Mouse (Mus musculus): Measurements from ENCODE around the gene Eif4a3. TPM values are rescaled to one million over a fixed set of nuclear protein-coding genes. Genes with fewer than 3 reads are reported as not detected.
"Not testable (repeated sequence)": the region's sequence is repeated elsewhere in the genome, so short reads cannot be mapped to it uniquely, and the experiment has no call there.

The Eif4a3 gene
- polyA plus RNA-seq, 1 experiment from 2014 or later = 335 TPM

GRCm38 (mm10) chr11:119273186-119273930 lies 26.5 kb downstream of the Eif4a3 start:
- Histone ChIP-seq H3K4me1 (ENCODE audit: control insufficient read depth, insufficient read depth, low read length) (peaks cover 6% of the 10 kb centered on the region), H3K27ac (ENCODE audit: low read length) (no peak overlapping the region), H3K27me3 (replicated peaks; ENCODE audit: control insufficient read depth, insufficient read depth, low read length) (no peaks in the 10 kb centered on the region), H3K9me3 (ENCODE audit: control insufficient read depth, low read length) (no peaks in the 10 kb centered on the region), H3K4me3 (ENCODE audit: low read length) (no peak overlapping the region), H3K9ac (ENCODE audit: low read depth, low read length) (no peak overlapping the region), H3K36me3 (ENCODE audit: control insufficient read depth, insufficient read depth, low read length) (peaks cover 16% of the 10 kb centered on the region), H3K4me2 (ENCODE audit: low read depth, low read length) (no peak overlapping the region)
- 85% methylated on average over 8 of the region's 8 CpGs for WGBS
- ATAC-seq = no peak

- not testable (repeated sequence) for H3K9me3 ChIP-seq (ENCODE audit: control insufficient read depth, low read length); ATAC-seq; H3K9ac ChIP-seq (ENCODE audit: low read depth, low read length); H3K27ac ChIP-seq (ENCODE audit: low read length); H3K4me3 ChIP-seq (ENCODE audit: low read length); H3K4me2 ChIP-seq (ENCODE audit: low read depth, low read length); H3K27me3 ChIP-seq (replicated peaks; ENCODE audit: control insufficient read depth, insufficient read depth, low read length)
- 64% methylated on average over 3 of the region's 3 CpGs for WGBS
- H3K4me1 ChIP-seq (ENCODE audit: control insufficient read depth, insufficient read depth, low read length) = peaks cover 11% of the 10 kb centered on the region
- peaks cover 16% of the 10 kb centered on the region for H3K36me3 ChIP-seq (ENCODE audit: control insufficient read depth, insufficient read depth, low read length)
Observed at GRCm38 (mm10) chr11:119272492-119272891, 27.4 kb downstream of the Eif4a3 start.

DNA sequence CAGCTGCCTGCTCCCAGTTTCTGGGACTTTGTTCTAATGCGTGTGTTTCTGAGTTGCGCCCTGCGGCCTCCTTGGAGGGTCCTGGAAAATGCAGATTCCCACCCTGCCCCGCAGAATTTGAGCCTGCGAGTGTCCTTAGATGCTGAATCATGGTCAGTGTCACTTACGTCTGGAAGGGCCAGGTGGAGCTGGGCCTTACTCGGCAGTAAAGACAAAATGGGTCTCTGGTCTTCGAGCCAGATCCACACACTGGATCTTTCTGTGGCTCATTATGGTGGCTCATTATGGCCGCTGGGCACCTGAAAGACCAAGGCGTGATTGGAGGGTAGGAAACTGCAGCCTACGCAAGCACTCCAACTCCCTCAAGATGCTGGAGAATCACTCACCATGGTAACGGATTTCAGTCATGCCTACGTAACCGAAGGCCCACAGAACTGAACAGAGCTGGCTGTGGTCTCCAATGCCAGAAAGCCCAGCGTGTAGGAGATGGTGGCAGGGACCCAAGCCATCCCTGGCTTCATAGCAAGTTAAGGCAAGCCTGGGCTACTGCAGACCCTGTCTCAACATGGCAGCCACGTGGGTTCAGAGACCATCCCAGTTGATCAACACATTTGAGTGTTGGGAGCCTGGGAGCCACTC lies 31.2 kb downstream of the Eif4a3 start:
- H3K4me2 ChIP-seq (ENCODE audit: low read depth, low read length) = peak overlapping the region; percentile 97
- peak overlapping the region; percentile 41; the same call in 1 of the 2 replicates for H3K27ac ChIP-seq (ENCODE audit: low read length)
- peak overlapping the region; percentile 85 for H3K4me3 ChIP-seq (ENCODE audit: low read length)
- WGBS = 76% methylated on average over 16 of the region's 16 CpGs
- H3K4me1 ChIP-seq (ENCODE audit: control insufficient read depth, insufficient read depth, low read length) = peaks cover 17% of the 10 kb centered on the region
- no peak for ATAC-seq
- 0 out of 2 replicates have a peak, but pooled peaks cover 2% of the 10 kb centered on the region for H3K36me3 ChIP-seq (ENCODE audit: control insufficient read depth, insufficient read depth, low read length)
- peak overlapping the region; percentile 87 for H3K9ac ChIP-seq (ENCODE audit: low read depth, low read length)
- no peaks in the 10 kb centered on the region for H3K27me3 ChIP-seq (replicated peaks; ENCODE audit: control insufficient read depth, insufficient read depth, low read length)
- no peaks in the 10 kb centered on the region for H3K9me3 ChIP-seq (ENCODE audit: control insufficient read depth, low read length)

GRCm38 (mm10) chr11:119267768-119268556 lies 31.9 kb downstream of the Eif4a3 start, which contains the start of gene Gaa:
Gene Gaa, plus strand, starts transcription at chr11:119267887.
- no peaks in the 10 kb centered on the region for H3K9me3 ChIP-seq (ENCODE audit: control insufficient read depth, low read length)
- peak within 1 kb of the TSS; percentile 85 for H3K4me3 ChIP-seq (ENCODE audit: low read length)
- peak within 1 kb of the TSS; percentile 97 for H3K4me2 ChIP-seq (ENCODE audit: low read depth, low read length)
- no peaks in the 10 kb centered on the region for H3K27me3 ChIP-seq (replicated peaks; ENCODE audit: control insufficient read depth, insufficient read depth, low read length)
- peak within 1 kb of the TSS; percentile 87 for H3K9ac ChIP-seq (ENCODE audit: low read depth, low read length)
- H3K36me3 ChIP-seq (ENCODE audit: control insufficient read depth, insufficient read depth, low read length) = no peaks in the 10 kb centered on the region
- ATAC-seq = peak; percentile 88
- H3K27ac ChIP-seq (ENCODE audit: low read length) = peak within 1 kb of the TSS; percentile 41; the same call in 1 of the 2 replicates
- peaks cover 17% of the 10 kb centered on the region for H3K4me1 ChIP-seq (ENCODE audit: control insufficient read depth, insufficient read depth, low read length)
- WGBS = 2% methylated on average over 52 of the region's 52 CpGs

- Histone ChIP-seq H3K4me2 (ENCODE audit: low read depth, low read length) (peak overlapping the region; percentile 97), H3K4me3 (ENCODE audit: low read length) (peak overlapping the region; percentile 85), H3K27ac (ENCODE audit: low read length) (peak overlapping the region; percentile 28; the same call in 1 of the 2 replicates), H3K4me1 (ENCODE audit: control insufficient read depth, insufficient read depth, low read length) (peaks cover 17% of the 10 kb centered on the region), H3K36me3 (ENCODE audit: control insufficient read depth, insufficient read depth, low read length) (no peaks in the 10 kb centered on the region), H3K9ac (ENCODE audit: low read depth, low read length) (peak overlapping the region; percentile 33; the same call in 1 of the 2 replicates), H3K9me3 (ENCODE audit: control insufficient read depth, low read length) (no peaks in the 10 kb centered on the region), H3K27me3 (replicated peaks; ENCODE audit: control insufficient read depth, insufficient read depth, low read length) (no peaks in the 10 kb centered on the region)
- WGBS = 49% methylated on average over 6 of the region's 6 CpGs
- ATAC-seq = peak; percentile 27
Observed at GRCm38 (mm10) chr11:119267241-119267674, 32.6 kb downstream of the Eif4a3 start.

- no peak for ATAC-seq
- H3K4me3 ChIP-seq (ENCODE audit: low read length) = no peak overlapping the region
- H3K36me3 ChIP-seq (ENCODE audit: control insufficient read depth, insufficient read depth, low read length) = no peaks in the 10 kb centered on the region
- peaks cover 17% of the 10 kb centered on the region for H3K4me1 ChIP-seq (ENCODE audit: control insufficient read depth, insufficient read depth, low read length)
- no peak overlapping the region for H3K27ac ChIP-seq (ENCODE audit: low read length)
- no peaks in the 10 kb centered on the region for H3K9me3 ChIP-seq (ENCODE audit: control insufficient read depth, low read length)
- 71% methylated on average over 7 of the region's 7 CpGs for WGBS
- no peak overlapping the region for H3K9ac ChIP-seq (ENCODE audit: low read depth, low read length)
- no peaks in the 10 kb centered on the region for H3K27me3 ChIP-seq (replicated peaks; ENCODE audit: control insufficient read depth, insufficient read depth, low read length)
- no peak overlapping the region for H3K4me2 ChIP-seq (ENCODE audit: low read depth, low read length)
Observed at GRCm38 (mm10) chr11:119265811-119266210, 34.1 kb downstream of the Eif4a3 start.

DNA sequence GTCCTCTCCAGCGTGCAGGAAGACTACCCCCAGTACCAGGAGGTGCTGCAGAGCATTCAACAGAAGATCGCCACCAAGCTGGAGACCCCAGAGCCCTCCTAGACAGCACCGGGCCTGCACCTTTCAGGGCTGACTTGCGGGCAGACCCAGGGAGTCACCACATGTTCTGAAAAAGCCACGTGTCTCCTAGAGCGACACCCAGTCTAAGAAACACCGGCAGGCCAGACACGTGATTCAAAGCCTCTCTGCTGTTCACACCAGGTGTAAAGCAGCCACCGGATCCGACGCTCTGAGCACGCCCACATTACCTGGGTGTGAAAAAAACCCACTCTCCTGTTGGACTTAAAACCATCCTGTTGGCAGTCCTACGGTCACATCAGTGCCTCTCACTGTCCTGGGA lies 35.5 kb downstream of the Eif4a3 start:
- H3K4me2 ChIP-seq (ENCODE audit: low read depth, low read length) = no peak overlapping the region
- H3K4me1 ChIP-seq (ENCODE audit: control insufficient read depth, insufficient read depth, low read length) = peaks cover 18% of the 10 kb centered on the region
- H3K27me3 ChIP-seq (replicated peaks; ENCODE audit: control insufficient read depth, insufficient read depth, low read length) = no peaks in the 10 kb centered on the region
- WGBS = 90% methylated on average over 13 of the region's 13 CpGs
- H3K9me3 ChIP-seq (ENCODE audit: control insufficient read depth, low read length) = no peaks in the 10 kb centered on the region
- no peak for ATAC-seq
- no peak overlapping the region for H3K4me3 ChIP-seq (ENCODE audit: low read length)
- H3K36me3 ChIP-seq (ENCODE audit: control insufficient read depth, insufficient read depth, low read length) = no peaks in the 10 kb centered on the region
- no peak overlapping the region for H3K27ac ChIP-seq (ENCODE audit: low read length)
- H3K9ac ChIP-seq (ENCODE audit: low read depth, low read length) = no peak overlapping the region

DNA sequence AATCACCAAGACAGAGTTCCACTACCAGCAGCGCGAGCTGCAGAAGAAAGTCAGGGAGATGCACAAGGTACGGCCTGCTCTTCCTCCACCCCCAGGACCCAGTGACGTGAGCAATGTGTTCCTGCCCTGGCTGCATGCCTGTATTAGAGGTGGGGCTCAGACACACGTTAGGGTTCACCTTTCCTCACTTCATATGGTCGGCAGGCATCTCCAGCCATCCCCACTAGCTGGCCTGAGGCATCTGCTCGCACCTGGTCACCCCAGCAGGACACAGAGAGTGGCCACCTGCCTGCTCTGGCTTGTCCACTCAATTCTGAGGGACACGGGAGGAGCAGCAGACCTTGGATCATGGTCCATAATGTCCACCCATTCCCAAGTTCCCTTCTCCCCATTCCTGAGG lies 39.9 kb downstream of the Eif4a3 start:
- ATAC-seq = no peak
- Histone ChIP-seq H3K4me1 (ENCODE audit: control insufficient read depth, insufficient read depth, low read length) (0 out of 2 replicates have a peak, but pooled peaks cover 10% of the 10 kb centered on the region), H3K4me2 (ENCODE audit: low read depth, low read length) (no peak overlapping the region), H3K27ac (ENCODE audit: low read length) (no peak overlapping the region), H3K27me3 (replicated peaks; ENCODE audit: control insufficient read depth, insufficient read depth, low read length) (no peaks in the 10 kb centered on the region), H3K36me3 (ENCODE audit: control insufficient read depth, insufficient read depth, low read length) (no peaks in the 10 kb centered on the region), H3K4me3 (ENCODE audit: low read length) (no peak overlapping the region), H3K9me3 (ENCODE audit: control insufficient read depth, low read length) (no peaks in the 10 kb centered on the region), H3K9ac (ENCODE audit: low read depth, low read length) (no peak overlapping the region)
- WGBS = 85% methylated on average over 8 of the region's 8 CpGs

Measured in intestine, embryonic 16.5 days (tissue).